Mouse (Mus musculus): ENCODE data around the gene Tuba1b. TPM values are rescaled to one million over a fixed set of nuclear protein-coding genes. Genes with fewer than 3 reads are reported as not detected.
"Not testable (repeated sequence)": the region's sequence is repeated elsewhere in the genome, so short reads cannot be mapped to it uniquely, and the experiment has no call there.

Tuba1b gene
- polyA plus RNA-seq, 1 experiment from 2014 or later, result 1,310 TPM

DNA sequence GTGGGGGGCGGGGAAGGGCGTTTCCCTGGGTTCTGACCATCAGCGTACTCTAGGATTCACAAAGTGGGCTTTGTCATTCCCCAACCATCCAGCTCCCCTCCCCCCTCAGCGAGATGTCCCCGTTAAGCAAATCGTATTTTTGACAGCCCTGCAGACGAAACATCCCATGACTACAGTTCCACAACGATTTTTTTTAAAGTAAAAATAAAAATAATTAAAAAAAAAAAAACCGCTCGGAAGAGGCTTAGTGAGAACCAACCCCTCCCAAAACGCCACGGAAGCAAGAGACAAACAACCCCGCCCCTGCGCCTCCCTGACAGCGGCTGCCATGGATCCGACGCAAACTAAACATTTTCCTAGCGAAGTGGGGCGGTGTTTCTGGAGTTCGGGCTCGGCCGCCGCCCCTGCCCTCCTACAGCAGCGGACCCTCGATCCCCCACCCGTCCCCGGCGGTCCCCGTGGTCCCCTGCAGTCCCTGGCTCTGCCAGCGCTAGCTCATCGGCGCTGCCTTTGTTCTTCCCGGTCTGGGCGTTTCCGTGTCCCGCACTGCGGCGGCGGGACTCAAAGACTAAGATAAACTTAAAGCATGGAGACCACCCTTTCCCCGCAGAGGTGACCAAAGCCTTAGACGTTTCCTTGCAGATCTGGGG is 18.5 kb upstream of the Tuba1b start:
- WGBS, result 0% methylated on average over 41 of the region's 41 CpGs
- peak; percentile 79 for ATAC-seq (replicated peaks; ENCODE audit: insufficient number of reproducible peaks, insufficient read depth, low FRiP score, low read depth)

DNA sequence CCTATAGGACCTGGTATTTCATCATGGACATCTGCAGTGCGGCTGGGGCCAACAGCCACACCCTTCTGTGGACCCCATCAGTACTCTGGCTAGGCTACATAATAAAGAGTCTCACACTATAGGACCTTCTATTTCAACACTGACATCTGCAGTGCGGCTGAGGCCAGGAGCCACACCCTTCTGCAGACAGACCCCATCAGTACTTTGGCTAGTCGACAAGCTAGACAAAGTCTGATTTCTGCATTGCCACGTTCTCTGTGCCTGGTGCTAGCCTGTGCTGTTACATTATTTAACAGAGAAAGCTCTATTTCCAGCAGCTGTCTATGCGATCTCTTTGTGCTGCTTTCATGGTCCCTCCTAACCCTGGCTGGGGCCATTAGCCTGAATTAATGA is 17.7 kb upstream of the Tuba1b start:
- WGBS, result 20% methylated on average over 5 of the region's 5 CpGs

More for the DNA sequence above, 18.5 kb upstream of the Tuba1b start:
- Histone ChIP-seq H3K4me1 (replicated peaks) (peaks cover 15% of the 10 kb centered on the region), H3K27ac (peak overlapping the region; percentile 97), H3K27me3 (no peaks in the 10 kb centered on the region), H3K9me3 (replicated peaks) (no peaks in the 10 kb centered on the region), H3K4me3 (peak overlapping the region; percentile 86), H3K9ac (peak overlapping the region; percentile 96), H3K4me2 (peak overlapping the region; percentile 61), H3K36me3 (no peaks in the 10 kb centered on the region; the same call in 1 of the 2 replicates)

DNA sequence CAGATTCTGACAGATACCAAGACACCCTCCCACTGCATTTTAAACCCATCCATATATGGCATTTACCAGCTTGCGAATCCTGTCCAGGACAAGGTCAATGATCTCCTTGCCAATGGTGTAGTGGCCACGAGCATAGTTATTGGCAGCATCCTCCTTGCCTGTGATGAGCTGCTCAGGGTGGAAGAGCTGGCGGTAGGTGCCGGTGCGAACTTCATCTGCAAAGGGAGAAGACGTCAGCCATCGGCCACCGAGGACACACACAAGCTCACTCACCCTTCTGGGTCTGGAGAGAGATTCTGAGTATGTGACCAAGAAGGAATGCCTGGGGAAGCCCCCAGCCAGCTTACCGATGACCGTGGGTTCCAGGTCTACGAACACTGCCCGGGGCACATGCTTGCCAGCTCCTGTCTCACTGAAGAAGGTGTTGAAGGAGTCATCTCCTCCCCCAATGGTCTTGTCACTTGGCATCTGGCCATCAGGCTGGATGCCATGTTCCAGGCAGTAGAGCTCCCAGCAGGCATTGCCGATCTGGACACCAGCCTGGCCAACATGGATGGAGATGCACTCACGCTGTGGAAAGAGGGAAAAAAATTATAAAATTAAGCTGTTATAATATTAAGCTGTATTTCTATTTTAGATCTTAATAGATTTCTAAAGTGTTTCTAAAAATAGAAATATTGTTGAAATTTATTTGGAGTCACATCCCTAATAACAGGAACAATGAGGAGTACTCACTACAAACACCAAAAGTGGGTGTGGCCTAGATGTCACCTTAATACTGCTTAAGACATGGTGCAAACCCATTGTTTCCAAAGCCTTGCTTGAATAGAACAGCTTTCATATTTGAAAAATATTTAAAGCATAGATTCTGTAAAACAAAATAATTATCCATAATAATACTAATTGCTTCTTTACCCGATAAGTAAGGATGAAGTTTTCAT is 17.0 kb upstream of the Tuba1b start:
- Histone ChIP-seq H3K4me3 (peak overlapping the region; percentile 86), H3K4me2 (peak overlapping the region; percentile 61), H3K9ac (peak overlapping the region; percentile 32; the same call in 1 of the 2 replicates), H3K4me1 (replicated peaks) (peaks cover 15% of the 10 kb centered on the region), H3K27ac (peak overlapping the region; percentile 97)
- 74% methylated on average over 11 of the region's 15 CpGs for WGBS
- H3K9me3 ChIP-seq (replicated peaks); ATAC-seq (replicated peaks; ENCODE audit: insufficient number of reproducible peaks, insufficient read depth, low FRiP score, low read depth); H3K27me3 ChIP-seq; H3K36me3 ChIP-seq: not testable (repeated sequence)

More for the DNA sequence above, 17.7 kb upstream of the Tuba1b start:
- H3K4me3 ChIP-seq, result peak overlapping the region; percentile 86
- H3K27ac ChIP-seq, result peak overlapping the region; percentile 97
- ATAC-seq (replicated peaks; ENCODE audit: insufficient number of reproducible peaks, insufficient read depth, low FRiP score, low read depth), result no peak
- peak overlapping the region; percentile 32 for H3K9ac ChIP-seq
- H3K9me3 ChIP-seq (replicated peaks), result no peaks in the 10 kb centered on the region
- peak overlapping the region; percentile 61 for H3K4me2 ChIP-seq
- H3K36me3 ChIP-seq, result no peaks in the 10 kb centered on the region; the same call in 1 of the 2 replicates
- peaks cover 15% of the 10 kb centered on the region for H3K4me1 ChIP-seq (replicated peaks)
- H3K27me3 ChIP-seq, result no peaks in the 10 kb centered on the region

DNA sequence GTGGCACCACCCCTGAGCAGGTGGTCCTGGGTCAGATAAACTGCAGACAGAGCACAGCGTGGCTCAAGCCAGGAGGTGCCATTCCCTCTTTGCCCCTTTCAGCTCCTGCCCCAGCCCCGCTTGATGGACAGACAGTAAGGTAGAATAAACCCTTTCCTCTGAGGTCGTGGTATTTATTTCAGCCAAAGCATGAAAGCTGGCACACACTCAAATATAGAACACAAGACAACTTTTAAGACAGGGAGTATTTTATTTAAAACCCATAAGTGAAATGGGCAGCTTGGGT is 15.2 kb upstream of the Tuba1b start:
- no peaks in the 10 kb centered on the region for H3K27me3 ChIP-seq
- peaks cover 11% of the 10 kb centered on the region for H3K4me1 ChIP-seq (replicated peaks)
- H3K9ac ChIP-seq, result no peak overlapping the region
- no peak overlapping the region for H3K4me2 ChIP-seq
- H3K4me3 ChIP-seq, result no peak overlapping the region
- no peak overlapping the region for H3K27ac ChIP-seq
- ATAC-seq (replicated peaks; ENCODE audit: insufficient number of reproducible peaks, insufficient read depth, low FRiP score, low read depth), result no peak
- H3K9me3 ChIP-seq (replicated peaks), result no peaks in the 10 kb centered on the region
- 68% methylated on average over 3 of the region's 3 CpGs for WGBS
- no peaks in the 10 kb centered on the region; the same call in 1 of the 2 replicates for H3K36me3 ChIP-seq

DNA sequence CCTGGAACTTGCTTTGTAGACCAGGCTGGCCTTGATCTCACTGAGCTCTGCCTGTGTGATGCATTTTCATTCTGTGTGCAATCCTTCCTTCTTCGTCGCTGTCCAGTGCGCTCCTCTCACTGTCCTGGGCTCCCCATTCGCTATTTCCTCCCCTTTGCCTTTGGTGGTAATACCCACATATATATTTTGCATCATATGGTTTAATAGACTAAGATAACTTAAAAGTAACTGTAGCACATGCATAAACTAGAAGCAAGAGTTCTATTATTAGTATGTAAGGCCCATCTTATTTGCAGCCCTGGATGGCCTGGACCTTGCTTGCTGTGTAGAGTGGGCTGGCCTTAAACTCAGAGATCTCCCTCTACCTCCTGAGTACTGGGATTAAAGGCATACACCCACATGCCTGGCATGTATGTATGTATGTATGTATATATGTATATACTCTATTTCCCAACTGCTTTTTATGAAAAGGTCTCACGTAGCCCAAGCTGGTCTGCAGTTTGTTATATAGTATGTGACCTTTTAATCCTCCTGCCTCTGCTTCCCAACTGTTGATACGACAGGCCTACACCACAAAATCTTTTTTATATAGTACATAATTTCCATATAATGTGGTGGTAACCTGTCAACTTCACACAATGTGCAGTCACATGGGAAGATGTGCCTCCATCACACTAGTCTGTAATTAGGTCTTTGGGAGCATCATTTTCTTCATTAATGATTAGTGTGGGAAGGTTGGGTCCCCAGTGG is 14.7 kb upstream of the Tuba1b start:
- no peak overlapping the region for H3K4me2 ChIP-seq
- peaks cover 8% of the 10 kb centered on the region for H3K4me1 ChIP-seq (replicated peaks)
- no peak overlapping the region for H3K27ac ChIP-seq
- H3K27me3 ChIP-seq, result no peaks in the 10 kb centered on the region
- no peak overlapping the region for H3K4me3 ChIP-seq
- no peak for ATAC-seq (replicated peaks; ENCODE audit: insufficient number of reproducible peaks, insufficient read depth, low FRiP score, low read depth)
- 73% methylated on average over 6 of the region's 6 CpGs for WGBS
- no peaks in the 10 kb centered on the region for H3K9me3 ChIP-seq (replicated peaks)
- no peak overlapping the region for H3K9ac ChIP-seq
- H3K36me3 ChIP-seq, result no peaks in the 10 kb centered on the region; the same call in 1 of the 2 replicates

DNA sequence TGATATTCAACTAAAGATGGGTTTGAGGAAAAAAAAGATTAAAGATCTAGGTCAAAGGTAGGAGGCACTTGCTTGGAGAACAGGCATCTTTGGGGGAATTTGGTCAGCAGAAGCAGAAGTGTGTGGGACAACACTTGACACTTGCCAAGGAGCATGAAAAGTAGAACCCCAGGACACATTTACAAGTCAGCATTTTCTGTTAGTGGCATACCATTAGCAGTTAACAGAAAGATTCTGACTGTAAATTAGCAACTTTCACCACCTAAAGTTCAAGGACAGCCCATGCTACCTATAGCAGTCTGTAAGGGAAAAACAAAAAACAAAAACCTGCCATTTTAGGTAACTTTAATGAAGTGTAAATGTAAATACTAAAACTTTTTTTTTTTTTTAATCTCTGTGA is 14.0 kb upstream of the Tuba1b start:
- Histone ChIP-seq H3K4me1 (replicated peaks) (peaks cover 7% of the 10 kb centered on the region), H3K9me3 (replicated peaks) (no peaks in the 10 kb centered on the region), H3K4me3 (no peak overlapping the region), H3K27ac (no peak overlapping the region), H3K9ac (no peak overlapping the region), H3K36me3 (no peaks in the 10 kb centered on the region; the same call in 1 of the 2 replicates), H3K27me3 (no peaks in the 10 kb centered on the region), H3K4me2 (no peak overlapping the region)
- no peak for ATAC-seq (replicated peaks; ENCODE audit: insufficient number of reproducible peaks, insufficient read depth, low FRiP score, low read depth)

DNA sequence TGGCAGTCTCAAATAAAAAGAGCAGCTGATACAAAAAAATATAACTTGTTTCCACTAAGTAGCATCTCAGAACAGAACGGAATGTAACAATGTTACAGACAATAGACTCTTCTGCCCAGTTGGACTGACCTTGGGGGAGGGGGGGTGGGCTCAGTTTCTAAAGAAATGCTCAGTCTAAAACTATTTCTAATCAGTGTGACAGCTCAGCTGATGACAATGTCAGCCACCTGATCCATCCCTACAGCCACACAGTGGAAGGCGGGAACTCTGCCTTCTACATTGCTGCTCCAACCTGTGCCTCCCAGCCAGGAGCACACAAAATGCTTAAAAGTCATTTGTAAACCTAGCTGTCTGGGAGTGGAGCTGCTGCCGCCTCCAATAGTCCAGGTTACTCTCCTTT is 13.5 kb upstream of the Tuba1b start:
- Histone ChIP-seq H3K9me3 (replicated peaks) (no peaks in the 10 kb centered on the region), H3K9ac (no peak overlapping the region), H3K4me2 (no peak overlapping the region), H3K27ac (no peak overlapping the region), H3K27me3 (no peaks in the 10 kb centered on the region), H3K4me1 (replicated peaks) (peaks cover 7% of the 10 kb centered on the region), H3K36me3 (no peaks in the 10 kb centered on the region; the same call in 1 of the 2 replicates), H3K4me3 (no peak overlapping the region)
- 41% methylated on average over 3 of the region's 3 CpGs for WGBS
- no peak for ATAC-seq (replicated peaks; ENCODE audit: insufficient number of reproducible peaks, insufficient read depth, low FRiP score, low read depth)

DNA sequence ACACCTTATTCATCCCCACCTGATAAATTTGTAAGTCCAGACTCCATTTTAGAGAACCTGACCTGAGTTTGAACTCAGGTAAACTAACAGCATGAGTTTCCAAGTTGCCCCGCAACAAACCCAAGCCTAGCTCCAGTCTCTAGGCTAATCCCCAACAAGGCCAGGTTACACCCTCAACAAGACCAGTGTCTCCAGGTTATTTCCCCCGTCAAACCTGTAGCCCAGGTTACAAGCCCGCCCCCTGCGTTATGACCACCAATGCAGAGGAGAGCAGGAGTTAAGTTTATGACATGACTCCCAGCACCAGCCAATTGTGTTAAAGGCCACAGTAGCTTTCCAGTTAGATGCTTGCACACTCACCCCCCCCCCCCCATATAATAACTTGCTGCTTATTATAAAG is 8.8 kb upstream of the Tuba1b start:
- H3K4me3 ChIP-seq, result no peak overlapping the region
- no peak overlapping the region for H3K9ac ChIP-seq
- H3K36me3 ChIP-seq, result no peaks in the 10 kb centered on the region
- 71% methylated on average over 4 of the region's 4 CpGs for WGBS
- ATAC-seq (replicated peaks; ENCODE audit: insufficient number of reproducible peaks, insufficient read depth, low FRiP score, low read depth), result no peak
- H3K27ac ChIP-seq, result no peak overlapping the region
- H3K27me3 ChIP-seq, result no peaks in the 10 kb centered on the region
- H3K4me2 ChIP-seq, result no peak overlapping the region
- H3K4me1 ChIP-seq (replicated peaks), result 0 out of 2 replicates have a peak, but pooled peaks cover 3% of the 10 kb centered on the region
- no peaks in the 10 kb centered on the region for H3K9me3 ChIP-seq (replicated peaks)

DNA sequence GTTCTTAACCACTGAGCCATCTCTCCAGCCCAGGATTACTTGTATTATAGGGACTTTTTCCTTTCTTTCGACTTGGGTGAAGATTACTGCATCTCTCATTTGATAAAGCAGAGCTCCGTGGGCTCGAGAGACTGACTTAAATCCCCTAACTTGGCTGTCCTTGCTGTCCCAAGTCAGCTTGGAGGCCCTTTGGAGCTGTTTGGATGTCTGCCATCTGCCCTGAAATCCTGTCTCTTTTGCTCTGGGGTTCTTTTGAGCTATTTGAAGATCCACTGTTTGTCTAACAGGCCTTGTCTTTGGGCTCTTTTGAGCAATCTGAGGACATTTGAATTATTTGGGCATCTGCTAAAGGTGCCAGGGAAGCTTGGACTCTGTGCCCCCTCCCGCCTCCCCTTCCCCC is 7.7 kb upstream of the Tuba1b start:
- H3K36me3 ChIP-seq, result no peaks in the 10 kb centered on the region
- H3K4me3 ChIP-seq, result no peak overlapping the region
- H3K4me2 ChIP-seq, result no peak overlapping the region
- no peak overlapping the region for H3K27ac ChIP-seq
- ATAC-seq (replicated peaks; ENCODE audit: insufficient number of reproducible peaks, insufficient read depth, low FRiP score, low read depth), result no peak
- WGBS, result 66% methylated on average over 4 of the region's 4 CpGs
- H3K9ac ChIP-seq, result no peak overlapping the region
- 0 out of 2 replicates have a peak, but pooled peaks cover 3% of the 10 kb centered on the region for H3K4me1 ChIP-seq (replicated peaks)
- H3K9me3 ChIP-seq (replicated peaks), result no peaks in the 10 kb centered on the region
- no peaks in the 10 kb centered on the region for H3K27me3 ChIP-seq

DNA sequence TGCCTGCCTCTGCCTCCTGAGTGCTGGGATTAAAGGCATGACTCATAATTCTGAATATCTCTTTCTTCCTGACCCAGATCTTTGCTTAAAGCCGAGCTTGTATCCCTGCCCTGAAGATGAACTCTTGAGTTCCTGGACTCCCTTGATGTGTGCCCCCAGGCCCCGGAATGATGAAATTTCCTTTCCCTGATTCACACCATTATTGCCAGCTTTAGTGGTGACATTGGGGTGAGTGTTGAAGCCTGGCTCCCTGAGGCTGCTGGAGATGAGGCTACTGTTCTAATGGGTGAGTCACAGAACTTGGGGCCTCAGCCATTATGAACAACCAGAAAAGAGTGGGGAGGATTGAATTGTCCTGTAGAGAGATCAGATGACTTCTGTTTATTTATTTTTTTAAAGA is 7.2 kb upstream of the Tuba1b start:
- Histone ChIP-seq H3K27me3 (no peaks in the 10 kb centered on the region), H3K4me2 (no peak overlapping the region), H3K9me3 (replicated peaks) (no peaks in the 10 kb centered on the region), H3K9ac (no peak overlapping the region), H3K36me3 (no peaks in the 10 kb centered on the region), H3K4me3 (no peak overlapping the region), H3K27ac (no peak overlapping the region), H3K4me1 (replicated peaks) (0 out of 2 replicates have a peak, but pooled peaks cover 3% of the 10 kb centered on the region)
- WGBS, result 70% methylated on average over 2 of the region's 2 CpGs
- no peak for ATAC-seq (replicated peaks; ENCODE audit: insufficient number of reproducible peaks, insufficient read depth, low FRiP score, low read depth)

DNA sequence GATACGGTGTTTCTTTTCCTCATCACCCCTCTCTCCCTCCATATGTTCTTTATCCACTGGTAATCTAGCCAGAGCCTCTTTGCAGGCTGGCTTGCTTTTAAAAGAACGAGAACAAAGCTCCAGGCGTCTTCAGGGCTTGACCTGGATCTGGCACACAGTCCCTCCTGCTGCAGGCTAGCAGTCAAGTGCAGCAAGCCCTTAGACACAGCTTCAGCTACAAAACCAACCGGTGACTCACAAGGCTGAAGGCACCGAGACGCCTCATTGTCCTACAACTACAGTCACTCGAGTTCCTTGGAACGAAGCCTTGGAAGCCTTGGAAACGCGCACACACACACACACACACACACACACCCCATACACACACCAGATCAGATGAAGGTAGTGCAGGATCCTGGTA is 6.5 kb upstream of the Tuba1b start:
- H3K9me3 ChIP-seq (replicated peaks), result no peaks in the 10 kb centered on the region
- 71% methylated on average over 10 of the region's 10 CpGs for WGBS
- H3K4me3 ChIP-seq, result no peak overlapping the region
- H3K27me3 ChIP-seq, result no peaks in the 10 kb centered on the region
- no peak overlapping the region for H3K9ac ChIP-seq
- peaks cover 4% of the 10 kb centered on the region for H3K4me1 ChIP-seq (replicated peaks)
- no peak for ATAC-seq (replicated peaks; ENCODE audit: insufficient number of reproducible peaks, insufficient read depth, low FRiP score, low read depth)
- H3K27ac ChIP-seq, result no peak overlapping the region
- H3K4me2 ChIP-seq, result no peak overlapping the region
- no peaks in the 10 kb centered on the region for H3K36me3 ChIP-seq

Data from heart, embryonic 15.5 days (tissue).